Mouse (Mus musculus) heart, adult 11 months (tissue): ENCODE data around the gene Serpina1d.
"Not testable (repeated sequence)": the region's sequence is repeated elsewhere in the genome, so short reads cannot be mapped to it uniquely, and the experiment has no call there.

Experiments
- DNase-seq: peaks from one replicate; pipeline ENCODE4 v3.0.0; 2022

Serpina1d gene

GRCm38 (mm10) chr12:103773246-103773851 lies at the start of gene Serpina1d:
TSS of gene Serpina1d (minus strand) at chr12:103773592.
- DNase-seq: not testable (repeated sequence)

- DNase-seq: not testable (repeated sequence)
Observed at GRCm38 (mm10) chr12:103770597-103770996, 2.8 kb downstream of the Serpina1d start.

DNA sequence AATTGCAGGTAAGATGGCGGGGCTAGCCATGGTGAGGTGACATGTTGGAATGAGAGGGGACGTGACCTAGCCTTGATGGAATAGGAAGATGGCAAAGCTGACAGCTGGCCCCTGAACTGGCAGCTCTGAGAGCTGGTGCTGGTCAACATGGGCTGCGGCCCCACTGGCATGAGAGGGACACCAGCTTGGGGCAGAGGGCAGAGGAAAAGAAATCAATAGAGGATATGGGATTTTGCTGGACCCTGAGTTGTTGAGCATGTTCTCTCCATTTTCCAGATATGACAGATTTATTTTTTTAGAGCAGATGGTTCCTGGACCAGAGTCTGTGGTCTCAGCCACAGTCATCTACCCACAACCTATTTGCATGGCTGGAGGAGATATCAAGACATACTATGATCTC lies 10.3 kb downstream of the Serpina1d start:
- not testable (repeated sequence) for DNase-seq

DNA sequence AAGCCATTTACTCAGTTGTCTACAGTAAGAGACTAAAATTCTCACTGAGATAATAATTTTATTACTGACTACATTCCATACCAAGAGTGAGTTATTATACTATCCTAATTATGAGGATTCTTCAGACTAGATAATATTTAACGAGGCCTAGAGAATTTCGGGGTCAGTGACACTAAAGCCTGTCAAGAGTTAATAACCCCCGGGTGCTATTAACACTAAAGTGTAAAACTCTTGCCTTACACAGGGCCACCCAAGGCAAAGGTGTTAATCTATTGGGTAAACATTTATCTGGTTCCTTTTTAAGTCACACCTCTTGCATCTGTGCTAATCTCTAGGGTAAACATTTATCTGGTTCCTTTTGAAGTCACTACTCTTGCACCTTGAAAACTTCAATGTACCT lies 13.1 kb downstream of the Serpina1d start:
- not testable (repeated sequence) for DNase-seq

DNA sequence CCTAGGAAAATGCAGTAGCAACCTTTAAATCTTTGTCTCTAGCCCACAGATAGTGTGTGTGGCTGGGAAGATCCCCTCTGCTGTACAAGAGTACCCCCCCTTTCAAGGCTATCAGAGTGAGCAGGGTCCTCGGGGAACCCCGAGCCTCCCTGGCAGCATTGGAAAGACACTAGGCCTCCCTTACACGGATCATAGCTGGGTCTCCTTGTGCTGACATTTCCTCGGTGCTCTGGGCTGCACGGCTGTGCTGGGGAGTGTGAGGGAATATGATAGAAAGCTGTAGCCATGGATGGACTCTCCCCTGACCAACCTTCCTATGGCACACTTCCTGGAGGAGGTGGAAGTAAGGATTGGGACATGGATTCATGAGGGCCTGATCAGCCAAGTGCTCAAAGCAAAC lies 27.4 kb downstream of the Serpina1d start:
- DNase-seq: peak; percentile 80

- DNase-seq: peak; percentile 73
Observed at GRCm38 (mm10) chr12:103737791-103738580, 35.4 kb downstream of the Serpina1d start.

- peak; percentile 90 for DNase-seq
Observed at GRCm38 (mm10) chr12:103735566-103735965, 37.8 kb downstream of the Serpina1d start.

DNA sequence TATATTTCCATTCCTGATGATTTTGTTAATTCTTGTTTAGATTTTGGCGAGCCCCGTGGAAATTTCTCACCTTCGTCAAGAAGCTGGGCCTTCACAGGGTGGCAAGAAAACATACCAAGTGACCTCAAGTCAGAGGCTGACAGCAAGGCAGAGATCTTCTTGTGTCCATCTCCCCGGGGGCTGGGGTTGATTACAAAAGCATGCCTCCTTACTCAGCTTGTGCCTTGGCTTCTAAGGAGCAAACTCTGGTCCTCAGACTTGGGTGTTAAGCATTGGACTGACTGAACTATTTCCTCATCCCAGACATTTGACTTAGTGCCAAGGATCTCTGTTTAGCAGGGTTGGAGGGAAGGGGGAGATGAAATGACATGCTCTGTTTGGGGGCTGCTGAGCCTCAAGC lies 38.3 kb downstream of the Serpina1d start:
- peak; percentile 90 for DNase-seq
